Mouse (Mus musculus): Measurements from ENCODE around the gene Cyb5b.

Gene Cyb5b

GRCm38 (mm10) chr8:107132581-107133491 lies 17.6 kb upstream of the Cyb5b start:
- DNase-seq, result no peak

GRCm38 (mm10) chr8:107133881-107134280 lies 16.6 kb upstream of the Cyb5b start:
- DNase-seq, result no peak

- DNase-seq, result no peak
These were observed 14.3 kb upstream of the Cyb5b start for GRCm38 (mm10) chr8:107136003-107136612.

GRCm38 (mm10) chr8:107137591-107137990 lies 12.8 kb upstream of the Cyb5b start:
- no peak for DNase-seq

- DNase-seq, result no peak
These were observed 12.1 kb upstream of the Cyb5b start for GRCm38 (mm10) chr8:107138338-107138737.

GRCm38 (mm10) chr8:107139704-107140470 lies 10.6 kb upstream of the Cyb5b start:
- no peak for DNase-seq

GRCm38 (mm10) chr8:107142539-107142938 lies 7.9 kb upstream of the Cyb5b start:
- no peak for DNase-seq

- DNase-seq, result no peak
These were observed 6.9 kb upstream of the Cyb5b start for GRCm38 (mm10) chr8:107143501-107143900.

GRCm38 (mm10) chr8:107146186-107146585 lies 4.3 kb upstream of the Cyb5b start:
- no peak for DNase-seq

- no peak for DNase-seq
These were observed 1.6 kb upstream of the Cyb5b start for GRCm38 (mm10) chr8:107148802-107149201.

- no peak for DNase-seq
These were observed 410 bp upstream of the Cyb5b start for GRCm38 (mm10) chr8:107150057-107150403.

GRCm38 (mm10) chr8:107151212-107151920 lies 926 bp downstream of the Cyb5b start:
- no peak for DNase-seq

GRCm38 (mm10) chr8:107153326-107154210 lies 3.1 kb downstream of the Cyb5b start:
- DNase-seq, result no peak

GRCm38 (mm10) chr8:107156816-107157215 lies 6.4 kb downstream of the Cyb5b start:
- DNase-seq, result no peak

GRCm38 (mm10) chr8:107157836-107158235 lies 7.4 kb downstream of the Cyb5b start:
- DNase-seq, result no peak

GRCm38 (mm10) chr8:107158890-107159289 lies 8.4 kb downstream of the Cyb5b start:
- no peak for DNase-seq

- no peak for DNase-seq
These were observed 13.9 kb downstream of the Cyb5b start for GRCm38 (mm10) chr8:107164251-107164773.

- no peak for DNase-seq
These were observed 15.3 kb downstream of the Cyb5b start for GRCm38 (mm10) chr8:107165745-107166144.

- no peak for DNase-seq
These were observed 17.4 kb downstream of the Cyb5b start for GRCm38 (mm10) chr8:107167848-107168247.

- DNase-seq, result no peak
These were observed 21.7 kb downstream of the Cyb5b start for GRCm38 (mm10) chr8:107172152-107172551.

GRCm38 (mm10) chr8:107172969-107173645 lies 22.7 kb downstream of the Cyb5b start:
- no peak for DNase-seq

Data from cerebellum, adult 8-10 months (tissue).